Mouse (Mus musculus) liver, adult 2 months (tissue): Measurements from ENCODE around the gene Egfl7. TPM values are rescaled to one million over a fixed set of nuclear protein-coding genes. Genes with fewer than 3 reads are reported as not detected.

Experiments used
- DNase-seq: peaks from one replicate; pipeline ENCODE4 v3.0.0-alpha.2; 2011; ENCODE audit warnings: low read depth, low spot score; ENCODE audit errors: extremely low read depth
- H3K27ac ChIP-seq: fragments of 200-500 bp; replicated peaks from 2 replicates; pipeline ENCODE4 v1.5.1; 2012; ENCODE audit warnings: low read depth, mild to moderate bottlenecking, control low read depth, inconsistent platforms, low read length; ENCODE audit not compliant: insufficient read depth
- H3K27me3 ChIP-seq: fragments of 200-500 bp; 2 replicates; pipeline ENCODE4 v1.6.1; 2012; ENCODE audit warnings: mild to moderate bottlenecking, moderate library complexity, low read length, inconsistent platforms; ENCODE audit not compliant: control insufficient read depth, insufficient read depth
- H3K36me3 ChIP-seq: fragments of 200-500 bp; 2 replicates; pipeline ENCODE4 v1.6.1; 2012; ENCODE audit warnings: low read length, inconsistent platforms; ENCODE audit not compliant: control insufficient read depth, insufficient read depth
- H3K4me1 ChIP-seq: fragments of 200-500 bp; 2 replicates; pipeline ENCODE4 v1.6.1; 2011; ENCODE audit warnings: low read length; ENCODE audit not compliant: control insufficient read depth, insufficient read depth
- H3K4me3 ChIP-seq: fragments of 200-500 bp; 2 replicates; pipeline ENCODE4 v1.5.1; 2011; ENCODE audit warnings: low read depth, mild to moderate bottlenecking, control low read depth, low read length, moderate library complexity; ENCODE audit not compliant: insufficient read depth
- H3K79me2 ChIP-seq: fragments of 200-500 bp; 2 replicates; pipeline ENCODE4 v1.6.1; 2012; ENCODE audit warnings: inconsistent platforms, mild to moderate bottlenecking, low read length, moderate library complexity; ENCODE audit not compliant: control insufficient read depth, insufficient read depth
- H3K9ac ChIP-seq: fragments of 200-500 bp; 2 replicates; pipeline ENCODE4 v1.6.1; 2012; ENCODE audit warnings: low read depth, mild to moderate bottlenecking, control low read depth, inconsistent platforms, low read length
- CTCF ChIP-seq: fragments of 200-500 bp; IDR thresholded peaks from 2 replicates; pipeline ENCODE4 v1.5.1; 2011; ENCODE audit warnings: low read depth, low read length, control low read depth
- POLR2A ChIP-seq: fragments of 200-500 bp; IDR thresholded peaks from 2 replicates; pipeline ENCODE4 v1.6.1; 2011; ENCODE audit warnings: low read length, control low read depth; ENCODE audit not compliant: insufficient read depth; ENCODE audit errors: extremely low read depth
- WGBS: fragments of 180-500 bp; shearing (Covaris S2); methylation state at CpG from one replicate; pipeline ENCODE4 v1.1.7; 2018; 5-methylcytosine and 5-hydroxymethylcytosine counted together
- polyA plus RNA-seq: library from polyadenylated mRNA; depleted of rRNA; stranded (reverse); fragments of >200 nt; gene quantifications from 2 replicates; pipeline ENCODE4 v1.2.3, GENCODE M21; 2012; rRNA removed
- total RNA-seq: library from RNA; depleted of rRNA; stranded (reverse); fragments of >200 nt; gene quantifications from 2 replicates; pipeline ENCODE4 v1.2.3, GENCODE M21; 2014; rRNA removed

The Egfl7 gene
- total RNA-seq (58.6 and 67.0 TPM in 2 replicates), polyA plus RNA-seq (60.7 and 90.0 TPM in 2 replicates)

DNA sequence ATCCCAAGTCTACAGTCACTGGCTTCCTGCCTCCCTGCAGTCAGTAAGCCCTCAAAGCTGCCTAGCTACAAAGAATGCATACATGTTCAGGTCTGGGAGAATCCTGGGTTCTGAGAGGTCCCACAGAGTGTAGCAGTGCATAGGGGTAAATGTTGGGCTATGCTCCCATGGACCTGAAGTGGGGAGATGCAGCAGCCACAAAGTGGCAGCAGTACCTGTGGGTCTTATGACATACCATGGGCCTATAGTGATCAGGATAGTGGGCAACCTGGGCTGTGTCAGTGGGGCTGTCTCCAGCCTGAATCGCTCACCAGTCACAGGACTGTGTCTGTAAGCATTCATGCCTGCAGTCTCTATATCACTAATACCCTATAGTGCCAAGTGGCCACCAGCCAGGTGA is at the start of gene Egfl7:
TSS of gene Egfl7 (plus strand) at position 301 of the 400 bp plus-strand sequence.
- Histone ChIP-seq H3K4me1 (no peaks in the 10 kb centered on the region), H3K27ac (peak within 1 kb of the TSS; percentile 83), H3K4me3 (peak within 1 kb of the TSS; percentile 53), H3K27me3 (no peaks in the 10 kb centered on the region), H3K79me2 (no peaks in the 10 kb centered on the region), H3K36me3 (no peaks in the 10 kb centered on the region), H3K9ac (peak within 1 kb of the TSS; percentile 12; the same call in 1 of the 2 replicates)
- no peak for TF ChIP-seq POLR2A
- 91% methylated on average over 1 of the region's 1 CpGs for WGBS
- no peak for DNase-seq

- Histone ChIP-seq H3K4me3 (no peak overlapping the region), H3K36me3 (no peaks in the 10 kb centered on the region), H3K4me1 (peaks cover 9% of the 10 kb centered on the region), H3K27ac (no peak overlapping the region), H3K79me2 (no peaks in the 10 kb centered on the region), H3K9ac (no peak overlapping the region), H3K27me3 (no peaks in the 10 kb centered on the region)
- 88% methylated on average over 6 of the region's 6 CpGs for WGBS
- TF ChIP-seq CTCF = no peak
- no peak for TF ChIP-seq POLR2A
- no peak for DNase-seq
Observed at GRCm38 (mm10) chr2:26531829-26532228, 48.0 kb upstream of the Egfl7 start.

DNA sequence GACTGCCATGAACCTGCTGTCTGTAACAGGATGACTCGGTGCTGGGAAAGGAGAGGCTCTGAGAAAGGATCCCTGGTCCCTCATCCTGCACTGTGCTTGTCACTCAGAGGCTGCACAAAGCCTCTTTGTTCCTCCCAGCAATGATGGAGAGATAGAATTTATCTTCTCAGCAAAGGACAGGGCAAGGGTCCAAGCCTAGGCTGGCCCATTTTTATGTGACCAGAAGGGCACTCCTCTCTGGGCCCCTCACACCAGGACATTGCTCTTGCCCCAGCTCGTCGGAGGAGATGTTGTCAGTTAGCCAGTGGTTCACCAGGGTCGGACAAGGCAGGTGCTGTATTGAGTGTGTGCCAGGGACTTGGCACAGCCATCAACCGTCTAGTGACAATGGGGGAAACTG is 46.6 kb upstream of the Egfl7 start:
- no peak overlapping the region for H3K9ac ChIP-seq
- peaks cover 9% of the 10 kb centered on the region for H3K4me1 ChIP-seq
- peak; percentile 54 for DNase-seq
- no peak for TF ChIP-seq CTCF
- TF ChIP-seq POLR2A = no peak
- no peak overlapping the region for H3K4me3 ChIP-seq
- no peak overlapping the region for H3K27ac ChIP-seq
- no peaks in the 10 kb centered on the region for H3K36me3 ChIP-seq
- H3K79me2 ChIP-seq = no peaks in the 10 kb centered on the region
- WGBS = 26% methylated on average over 5 of the region's 5 CpGs
- no peaks in the 10 kb centered on the region for H3K27me3 ChIP-seq

DNA sequence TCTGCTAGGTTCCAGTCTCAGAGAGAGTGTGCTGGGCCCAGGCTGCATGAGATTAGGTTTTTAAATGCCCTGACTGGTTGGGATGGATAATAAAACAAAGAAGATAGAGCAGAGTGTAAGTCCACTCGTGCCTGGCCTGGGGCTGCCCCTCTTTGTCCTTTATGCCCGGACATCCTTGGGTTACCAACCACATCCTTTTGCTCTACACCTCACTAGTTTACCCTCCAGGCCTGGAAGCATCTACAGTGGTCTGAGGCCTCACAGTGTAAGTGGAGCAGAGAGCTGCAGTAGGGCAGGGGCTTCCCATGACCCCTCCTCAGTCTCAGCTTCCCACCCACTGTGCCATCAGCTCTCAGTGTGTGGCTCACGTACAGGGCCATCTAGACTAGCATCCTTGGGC is 45.7 kb upstream of the Egfl7 start:
- no peak for TF ChIP-seq CTCF
- TF ChIP-seq POLR2A = no peak
- peak overlapping the region; percentile 10; the same call in 1 of the 2 replicates for H3K9ac ChIP-seq
- peaks cover 9% of the 10 kb centered on the region for H3K4me1 ChIP-seq
- H3K4me3 ChIP-seq = no peak overlapping the region
- no peaks in the 10 kb centered on the region for H3K79me2 ChIP-seq
- no peaks in the 10 kb centered on the region for H3K36me3 ChIP-seq
- 76% methylated on average over 3 of the region's 3 CpGs for WGBS
- H3K27me3 ChIP-seq = no peaks in the 10 kb centered on the region
- DNase-seq = no peak
- peak overlapping the region; percentile 45 for H3K27ac ChIP-seq

GRCm38 (mm10) chr2:26534616-26535015 is 45.2 kb upstream of the Egfl7 start:
- H3K27ac ChIP-seq = peak overlapping the region; percentile 45
- peaks cover 12% of the 10 kb centered on the region for H3K4me1 ChIP-seq
- DNase-seq = peak; percentile 87
- WGBS = 23% methylated on average over 2 of the region's 2 CpGs
- H3K79me2 ChIP-seq = no peaks in the 10 kb centered on the region
- H3K27me3 ChIP-seq = no peaks in the 10 kb centered on the region
- H3K4me3 ChIP-seq = no peak overlapping the region
- TF ChIP-seq CTCF (no peak), POLR2A (no peak)
- no peaks in the 10 kb centered on the region for H3K36me3 ChIP-seq
- peak overlapping the region; percentile 10; the same call in 1 of the 2 replicates for H3K9ac ChIP-seq

DNA sequence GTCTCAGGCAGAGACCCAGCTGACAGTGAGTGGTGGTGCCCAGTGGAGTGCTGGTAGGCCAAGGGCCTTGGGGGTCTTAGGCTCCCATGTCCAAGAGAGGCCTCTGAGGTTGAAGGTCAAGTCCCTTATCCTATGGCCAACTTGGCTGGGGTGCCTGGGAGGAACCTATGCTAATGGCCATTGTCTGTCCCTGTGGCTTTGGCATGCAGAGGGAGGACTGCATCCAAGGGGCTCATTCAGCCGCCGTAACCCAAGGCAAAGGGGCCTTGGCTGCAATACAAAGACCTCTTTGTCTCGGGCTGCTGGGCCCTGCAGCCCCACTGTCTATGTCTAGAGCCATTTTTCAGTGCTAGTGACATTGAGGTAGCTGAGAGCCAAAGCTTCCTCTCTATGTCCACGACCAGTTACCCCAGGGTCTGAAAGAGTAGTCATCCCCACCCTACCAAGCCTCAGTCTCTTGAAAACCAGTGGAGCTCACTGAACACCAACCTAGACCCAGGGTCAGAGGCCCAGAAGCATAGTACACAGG is 44.2 kb upstream of the Egfl7 start:
- no peak for DNase-seq
- no peaks in the 10 kb centered on the region for H3K27me3 ChIP-seq
- no peaks in the 10 kb centered on the region for H3K36me3 ChIP-seq
- H3K27ac ChIP-seq = no peak overlapping the region
- TF ChIP-seq POLR2A (no peak), CTCF (no peak)
- peaks cover 14% of the 10 kb centered on the region for H3K4me1 ChIP-seq
- 93% methylated on average over 4 of the region's 4 CpGs for WGBS
- no peak overlapping the region for H3K4me3 ChIP-seq
- H3K9ac ChIP-seq = no peak overlapping the region
- H3K79me2 ChIP-seq = no peaks in the 10 kb centered on the region
